Mouse (Mus musculus) kidney, embryonic 15.5 days (tissue): ENCODE data around the gene Tead1. TPM values are rescaled to one million over a fixed set of nuclear protein-coding genes. Genes with fewer than 3 reads are reported as not detected.

ENCODE experiments used
- ATAC-seq: fragments of 200-750 bp; cut with Nextera tagmentation; replicated peaks from 2 replicates; pipeline ENCODE4 v1.8.0; 2017; ENCODE audit warnings: moderate TSS enrichment; ENCODE audit not compliant: low FRiP score
- H3K27ac ChIP-seq: fragments of 300-500 bp; sonication (generic); 2 replicates; pipeline ENCODE4 v1.5.1; 2015; ENCODE audit warnings: mild to moderate bottlenecking, inconsistent platforms
- H3K27me3 ChIP-seq: fragments of 300-500 bp; sonication (generic); 2 replicates; pipeline ENCODE4 v1.6.1; 2015; ENCODE audit warnings: inconsistent platforms
- H3K36me3 ChIP-seq: fragments of 300-500 bp; sonication (generic); 2 replicates; pipeline ENCODE4 v1.6.1; 2015; ENCODE audit warnings: inconsistent platforms
- H3K4me1 ChIP-seq: fragments of 300-500 bp; sonication (generic); 2 replicates; pipeline ENCODE4 v1.6.1; 2015; ENCODE audit warnings: inconsistent platforms
- H3K4me2 ChIP-seq: fragments of 300-500 bp; sonication (generic); 2 replicates; pipeline ENCODE4 v1.6.1; 2015; ENCODE audit warnings: moderate library complexity, mild to moderate bottlenecking, inconsistent platforms
- H3K4me3 ChIP-seq: fragments of 300-500 bp; sonication (generic); replicated peaks from 2 replicates; pipeline ENCODE4 v1.5.1; 2015; ENCODE audit warnings: mild to moderate bottlenecking, inconsistent platforms
- H3K9ac ChIP-seq: fragments of 300-500 bp; sonication (generic); 2 replicates; pipeline ENCODE4 v1.6.1; 2015; ENCODE audit warnings: mild to moderate bottlenecking, inconsistent platforms
- H3K9me3 ChIP-seq: fragments of 300-500 bp; sonication (generic); replicated peaks from 2 replicates; pipeline ENCODE4 v1.6.1; 2016; ENCODE audit warnings: inconsistent platforms
- WGBS: fragments of 180-500 bp; shearing (Covaris S2); methylation state at CpG from one replicate; pipeline ENCODE4 v1.1.7; 2015; ENCODE audit warnings: mixed read lengths; 5-methylcytosine and 5-hydroxymethylcytosine counted together
- polyA plus RNA-seq: library from polyadenylated mRNA; unstranded; fragments of >200 nt; fragmentation: Nextera tagmentation; extraction: Ambion mirVana; gene quantifications from 2 replicates; pipeline ENCODE4 v1.2.1, GENCODE M21; 2015

Tead1 gene
- polyA plus RNA-seq, 1 experiment from 2014 or later: 30.4 TPM

- Histone ChIP-seq H3K9ac (no peak overlapping the region), H3K4me1 (peaks cover 95% of the 10 kb centered on the region), H3K27ac (peak overlapping the region; percentile 94), H3K27me3 (no peaks in the 10 kb centered on the region), H3K4me3 (no peak overlapping the region), H3K4me2 (no peak overlapping the region), H3K9me3 (no peaks in the 10 kb centered on the region), H3K36me3 (no peaks in the 10 kb centered on the region)
- no peak for ATAC-seq
- 36% methylated on average over 10 of the region's 10 CpGs for WGBS
Measured at GRCm38 (mm10) chr7:112828016-112828695, 149.0 kb downstream of the Tead1 start.

GRCm38 (mm10) chr7:112828696-112829022, 149.5 kb downstream of the Tead1 start:
- peak overlapping the region; percentile 77 for H3K27ac ChIP-seq
- peaks cover 93% of the 10 kb centered on the region for H3K4me1 ChIP-seq
- no peaks in the 10 kb centered on the region for H3K36me3 ChIP-seq
- no peak overlapping the region for H3K4me3 ChIP-seq
- H3K27me3 ChIP-seq: no peaks in the 10 kb centered on the region
- no peak overlapping the region for H3K4me2 ChIP-seq
- no peaks in the 10 kb centered on the region for H3K9me3 ChIP-seq
- ATAC-seq: no peak
- no peak overlapping the region for H3K9ac ChIP-seq

- H3K27ac ChIP-seq: peak overlapping the region; percentile 81
- H3K4me1 ChIP-seq: peaks cover 85% of the 10 kb centered on the region
- H3K4me3 ChIP-seq: no peak overlapping the region
- no peaks in the 10 kb centered on the region for H3K9me3 ChIP-seq
- WGBS: 47% methylated on average over 4 of the region's 4 CpGs
- no peak overlapping the region for H3K4me2 ChIP-seq
- ATAC-seq: peak; percentile 41
- H3K9ac ChIP-seq: no peak overlapping the region
- no peaks in the 10 kb centered on the region for H3K27me3 ChIP-seq
- H3K36me3 ChIP-seq: no peaks in the 10 kb centered on the region
Measured at GRCm38 (mm10) chr7:112830946-112831345, 151.8 kb downstream of the Tead1 start.

- Histone ChIP-seq H3K4me3 (no peak overlapping the region), H3K9ac (no peak overlapping the region), H3K4me1 (peaks cover 80% of the 10 kb centered on the region), H3K27me3 (no peaks in the 10 kb centered on the region), H3K9me3 (no peaks in the 10 kb centered on the region), H3K4me2 (no peak overlapping the region), H3K36me3 (no peaks in the 10 kb centered on the region), H3K27ac (peak overlapping the region; percentile 81)
- WGBS: 58% methylated on average over 4 of the region's 4 CpGs
- ATAC-seq: peak; percentile 83
Measured at GRCm38 (mm10) chr7:112831446-112831845, 152.3 kb downstream of the Tead1 start.

- 61% methylated on average over 4 of the region's 4 CpGs for WGBS
- Histone ChIP-seq H3K4me1 (peaks cover 63% of the 10 kb centered on the region), H3K27ac (peak overlapping the region; percentile 81), H3K36me3 (0 out of 2 replicates have a peak, but pooled peaks cover 2% of the 10 kb centered on the region), H3K27me3 (no peaks in the 10 kb centered on the region), H3K4me3 (no peak overlapping the region), H3K9ac (no peak overlapping the region), H3K4me2 (no peak overlapping the region), H3K9me3 (0 out of 2 replicates have a peak, but pooled peaks cover 5% of the 10 kb centered on the region)
- no peak for ATAC-seq
Measured at GRCm38 (mm10) chr7:112833132-112833531, 154.0 kb downstream of the Tead1 start.

GRCm38 (mm10) chr7:112836076-112836475, 157.0 kb downstream of the Tead1 start:
- peaks cover 16% of the 10 kb centered on the region; the same call in 1 of the 2 replicates for H3K36me3 ChIP-seq
- H3K9ac ChIP-seq: no peak overlapping the region
- H3K4me1 ChIP-seq: peaks cover 53% of the 10 kb centered on the region
- H3K27me3 ChIP-seq: no peaks in the 10 kb centered on the region
- no peak overlapping the region for H3K27ac ChIP-seq
- H3K4me2 ChIP-seq: no peak overlapping the region
- H3K9me3 ChIP-seq: 0 out of 2 replicates have a peak, but pooled peaks cover 5% of the 10 kb centered on the region
- no peak overlapping the region for H3K4me3 ChIP-seq
- no peak for ATAC-seq
- 94% methylated on average over 9 of the region's 9 CpGs for WGBS

- Histone ChIP-seq H3K27me3 (no peaks in the 10 kb centered on the region), H3K27ac (no peak overlapping the region), H3K4me1 (peaks cover 43% of the 10 kb centered on the region), H3K4me3 (no peak overlapping the region), H3K36me3 (peaks cover 16% of the 10 kb centered on the region; the same call in 1 of the 2 replicates), H3K9me3 (0 out of 2 replicates have a peak, but pooled peaks cover 5% of the 10 kb centered on the region), H3K4me2 (no peak overlapping the region), H3K9ac (no peak overlapping the region)
- 90% methylated on average over 6 of the region's 6 CpGs for WGBS
- ATAC-seq: no peak
Measured at GRCm38 (mm10) chr7:112838131-112838530, 159.0 kb downstream of the Tead1 start.

GRCm38 (mm10) chr7:112840351-112840750, 161.2 kb downstream of the Tead1 start:
- H3K9ac ChIP-seq: no peak overlapping the region
- no peak overlapping the region for H3K4me3 ChIP-seq
- H3K27ac ChIP-seq: no peak overlapping the region
- peaks cover 16% of the 10 kb centered on the region; the same call in 1 of the 2 replicates for H3K36me3 ChIP-seq
- H3K4me1 ChIP-seq: peaks cover 30% of the 10 kb centered on the region
- 47% methylated on average over 7 of the region's 7 CpGs for WGBS
- no peak overlapping the region for H3K4me2 ChIP-seq
- H3K9me3 ChIP-seq: 0 out of 2 replicates have a peak, but pooled peaks cover 5% of the 10 kb centered on the region
- peak; percentile 54; the same call in 1 of the 2 replicates for ATAC-seq
- H3K27me3 ChIP-seq: no peaks in the 10 kb centered on the region

- Histone ChIP-seq H3K4me3 (no peak overlapping the region), H3K9ac (no peak overlapping the region), H3K27me3 (no peaks in the 10 kb centered on the region), H3K4me1 (peaks cover 28% of the 10 kb centered on the region), H3K36me3 (peaks cover 16% of the 10 kb centered on the region; the same call in 1 of the 2 replicates), H3K27ac (no peak overlapping the region), H3K4me2 (no peak overlapping the region), H3K9me3 (0 out of 2 replicates have a peak, but pooled peaks cover 5% of the 10 kb centered on the region)
- WGBS: 55% methylated on average over 8 of the region's 8 CpGs
- no peak for ATAC-seq
Measured at GRCm38 (mm10) chr7:112840890-112841289, 161.8 kb downstream of the Tead1 start.

- Histone ChIP-seq H3K9ac (no peak overlapping the region), H3K36me3 (peaks cover 16% of the 10 kb centered on the region; the same call in 1 of the 2 replicates), H3K4me3 (peak overlapping the region; percentile 11; the same call in 1 of the 2 replicates), H3K27me3 (no peaks in the 10 kb centered on the region), H3K9me3 (0 out of 2 replicates have a peak, but pooled peaks cover 5% of the 10 kb centered on the region), H3K27ac (peak overlapping the region; percentile 56; the same call in 1 of the 2 replicates), H3K4me1 (peaks cover 28% of the 10 kb centered on the region), H3K4me2 (peak overlapping the region; percentile 36; the same call in 1 of the 2 replicates)
- ATAC-seq: no peak
- 36% methylated on average over 8 of the region's 8 CpGs for WGBS
Measured at GRCm38 (mm10) chr7:112841484-112841883, 162.4 kb downstream of the Tead1 start.

GRCm38 (mm10) chr7:112841886-112842285, 162.8 kb downstream of the Tead1 start:
- Histone ChIP-seq H3K36me3 (peaks cover 16% of the 10 kb centered on the region; the same call in 1 of the 2 replicates), H3K27ac (peak overlapping the region; percentile 56; the same call in 1 of the 2 replicates), H3K4me1 (peaks cover 28% of the 10 kb centered on the region), H3K27me3 (no peaks in the 10 kb centered on the region), H3K4me2 (peak overlapping the region; percentile 36), H3K4me3 (peak overlapping the region; percentile 11; the same call in 1 of the 2 replicates), H3K9me3 (0 out of 2 replicates have a peak, but pooled peaks cover 4% of the 10 kb centered on the region), H3K9ac (no peak overlapping the region)
- WGBS: 39% methylated on average over 9 of the region's 9 CpGs
- no peak for ATAC-seq

- ATAC-seq: no peak
- H3K27me3 ChIP-seq: no peaks in the 10 kb centered on the region
- H3K4me1 ChIP-seq: peaks cover 52% of the 10 kb centered on the region
- H3K4me3 ChIP-seq: no peak overlapping the region
- no peaks in the 10 kb centered on the region for H3K9me3 ChIP-seq
- H3K4me2 ChIP-seq: no peak overlapping the region
- peaks cover 17% of the 10 kb centered on the region for H3K36me3 ChIP-seq
- peak overlapping the region; percentile 52 for H3K27ac ChIP-seq
- no peak overlapping the region for H3K9ac ChIP-seq
- 25% methylated on average over 8 of the region's 8 CpGs for WGBS
Measured at GRCm38 (mm10) chr7:112851281-112851744, 172.2 kb downstream of the Tead1 start.
